Mouse (Mus musculus) embryonic stem cell, embryonic (primary cell): ENCODE data around the gene Ebna1bp2.

Experiments used
- CTCF ChIA-PET, 4 experiments: fragments of 300-600 bp in 2 of 4; fragments of 350-600 bp in 2 of 4; sonication (Branson Sonifier 250); formaldehyde crosslinking; loops; one replicate each; lab custom pipeline; 2022; ENCODE audit warnings: inconsistent platforms in 2 of 4; lab: Charles Lee
- POLR2A ChIA-PET, 4 experiments: fragments of 300-600 bp in 2 of 4; fragments of 350-600 bp in 2 of 4; sonication (Branson Sonifier 250); formaldehyde crosslinking; loops; one replicate each; lab custom pipeline; 2022; ENCODE audit warnings: antibody characterized with exemption in 4 of 4, inconsistent platforms in 1 of 4; lab: Charles Lee

Ebna1bp2 gene

GRCm38 (mm10) chr4:118620279-118620966, at the start of gene Ebna1bp2, which contains the start of gene Cfap57:
Gene Ebna1bp2 (plus strand): TSS chr4:118620799.
Gene Cfap57 (minus strand): TSS chr4:118620777.
- POLR2A ChIA-PET, result interaction anchor here (0.5 to 2.8 kb wide), 14 partner anchors 8 to 1438 kb away, joined by 3 to 9 read pairs (median 3); partner anchors contain the start of genes AU022252 (in 1 of the 4), Elovl1 (in 1 of the 4), P3h1 (in 1 of the 4) and Slc2a1 (in 1 of the 4)
- CTCF ChIA-PET, result interaction anchor here (1.1 to 3.5 kb wide), 7 partner anchors 7 to 372 kb away, joined by 3 to 16 read pairs (median 3); no protein-coding TSS in a partner anchor

GRCm38 (mm10) chr4:118571441-118571840, 49.2 kb upstream of the Ebna1bp2 start:
- ChIA-PET POLR2A (no interaction called here), CTCF (interaction anchor here in 2 of 4 experiments (0.6 to 3.3 kb wide), 2 partner anchors 8 to 819 kb away, joined by 3 to 14 read pairs; no protein-coding TSS in a partner anchor)

- ChIA-PET CTCF (interaction anchor here in 1 of 4 experiments (0.5 kb wide), 1 partner anchor 239 kb away, joined by 6 read pairs; no protein-coding TSS in a partner anchor), POLR2A (interaction anchor here in 1 of 4 experiments (0.8 kb wide), 1 partner anchor 396 kb away, joined by 5 read pairs; the partner anchor contains the start of gene Kdm4a)
These were observed 44.5 kb upstream of the Ebna1bp2 start for GRCm38 (mm10) chr4:118576097-118576496.

GRCm38 (mm10) chr4:118579313-118579712, 41.3 kb upstream of the Ebna1bp2 start:
- ChIA-PET POLR2A (interaction anchor here in 2 of 4 experiments (0.5 to 1.9 kb wide), 5 partner anchors 36 to 400 kb away, joined by 3 to 5 read pairs (median 4); partner anchors contain the start of genes Kdm4a (in 1 of the 2) and Tmem125 (in 1 of the 2)), CTCF (interaction anchor here (0.5 to 1.6 kb wide), 41 partner anchors 9 to 625 kb away, joined by 3 to 14 read pairs (median 4); partner anchors contain the start of gene Zfp691 (in 1 of the 4))

GRCm38 (mm10) chr4:118581508-118581907, 39.1 kb upstream of the Ebna1bp2 start:
- ChIA-PET POLR2A (interaction anchor here in 1 of 4 experiments (0.6 kb wide), 1 partner anchor 699 kb away, joined by 6 read pairs; no protein-coding TSS in a partner anchor), CTCF (interaction anchor here in 3 of 4 experiments (0.5 to 2.4 kb wide), 7 partner anchors 15 to 738 kb away, joined by 3 to 9 read pairs (median 3); no protein-coding TSS in a partner anchor)

GRCm38 (mm10) chr4:118582629-118583028, 38.0 kb upstream of the Ebna1bp2 start:
- POLR2A ChIA-PET, result no interaction called here
- CTCF ChIA-PET, result interaction anchor here (0.5 to 2.4 kb wide), 6 partner anchors 16 to 654 kb away, joined by 3 to 9 read pairs (median 3); no protein-coding TSS in a partner anchor

- ChIA-PET POLR2A (interaction anchor here (0.5 to 0.8 kb wide), 5 partner anchors 38 to 1682 kb away, joined by 3 read pairs; no protein-coding TSS in a partner anchor), CTCF (interaction anchor here (0.6 to 2.0 kb wide), 14 partner anchors 10 to 532 kb away, joined by 3 to 9 read pairs (median 4); no protein-coding TSS in a partner anchor)
These were observed 31.4 kb upstream of the Ebna1bp2 start for GRCm38 (mm10) chr4:118589053-118589732.

GRCm38 (mm10) chr4:118589733-118590130, 30.9 kb upstream of the Ebna1bp2 start:
- POLR2A ChIA-PET, result interaction anchor here (0.5 to 0.8 kb wide), 6 partner anchors 39 to 1683 kb away, joined by 3 to 4 read pairs (median 3); no protein-coding TSS in a partner anchor
- CTCF ChIA-PET, result interaction anchor here (0.6 to 2.0 kb wide), 13 partner anchors 10 to 533 kb away, joined by 3 to 9 read pairs (median 4); no protein-coding TSS in a partner anchor

- POLR2A ChIA-PET, result no interaction called here
- CTCF ChIA-PET, result interaction anchor here in 3 of 4 experiments (0.6 to 1.7 kb wide), 5 partner anchors 8 to 14 kb away, joined by 3 to 5 read pairs (median 3); no protein-coding TSS in a partner anchor
These were observed 16.5 kb upstream of the Ebna1bp2 start for GRCm38 (mm10) chr4:118604065-118604464.

GRCm38 (mm10) chr4:118609836-118610235, 10.8 kb upstream of the Ebna1bp2 start:
- POLR2A ChIA-PET, result interaction anchor here in 1 of 4 experiments (1.1 kb wide), 1 partner anchor 38 kb away, joined by 3 read pairs; no protein-coding TSS in a partner anchor
- CTCF ChIA-PET, result no interaction called here

GRCm38 (mm10) chr4:118612619-118613018, 8.0 kb upstream of the Ebna1bp2 start:
- CTCF ChIA-PET, result interaction anchor here (0.5 to 2.2 kb wide), 74 partner anchors 8 to 739 kb away, joined by 3 to 25 read pairs (median 4); partner anchors contain the start of genes Cfap57 (in 4 of the 4), Ebna1bp2 (in 4 of the 4), Elovl1 (in 1 of the 4) and Kdm4a (in 1 of the 4)

GRCm38 (mm10) chr4:118615412-118615811, 5.2 kb upstream of the Ebna1bp2 start:
- ChIA-PET POLR2A (no interaction called here), CTCF (interaction anchor here in 2 of 4 experiments (0.6 to 0.7 kb wide), 3 partner anchors 347 to 662 kb away, joined by 3 to 10 read pairs (median 5); no protein-coding TSS in a partner anchor)

More at GRCm38 (mm10) chr4:118612619-118613018, 8.0 kb upstream of the Ebna1bp2 start:
- POLR2A ChIA-PET, result interaction anchor here in 3 of 4 experiments (0.8 to 1.4 kb wide), 7 partner anchors 8 to 589 kb away, joined by 3 to 5 read pairs (median 3); partner anchors contain the start of gene Slc2a1 (in 1 of the 3)

- POLR2A ChIA-PET, result interaction anchor here (0.7 to 2.8 kb wide), 11 partner anchors 8 to 611 kb away, joined by 3 to 9 read pairs (median 3); partner anchors contain the start of genes AU022252 (in 1 of the 4), Elovl1 (in 1 of the 4), P3h1 (in 1 of the 4) and Slc2a1 (in 1 of the 4)
- CTCF ChIA-PET, result interaction anchor here (1.1 to 3.5 kb wide), 7 partner anchors 8 to 371 kb away, joined by 3 to 16 read pairs (median 3); no protein-coding TSS in a partner anchor
These were observed 345 bp downstream of the Ebna1bp2 start for GRCm38 (mm10) chr4:118620967-118621320.

GRCm38 (mm10) chr4:118621781-118622180, 1.2 kb downstream of the Ebna1bp2 start:
- CTCF ChIA-PET, result interaction anchor here (0.6 to 3.5 kb wide), 5 partner anchors 9 to 338 kb away, joined by 3 to 16 read pairs (median 4); no protein-coding TSS in a partner anchor
- POLR2A ChIA-PET, result interaction anchor here (0.6 to 2.8 kb wide), 11 partner anchors 11 to 917 kb away, joined by 3 to 9 read pairs (median 3); no protein-coding TSS in a partner anchor

GRCm38 (mm10) chr4:118630261-118630660, 9.7 kb downstream of the Ebna1bp2 start:
- ChIA-PET POLR2A (interaction anchor here in 1 of 4 experiments (1.8 kb wide), 1 partner anchor 11 kb away, joined by 10 read pairs; no protein-coding TSS in a partner anchor), CTCF (interaction anchor here in 1 of 4 experiments (1.1 kb wide), 1 partner anchor 51 kb away, joined by 3 read pairs; no protein-coding TSS in a partner anchor)

- POLR2A ChIA-PET, result interaction anchor here in 1 of 4 experiments (0.6 kb wide), 1 partner anchor 219 kb away, joined by 3 read pairs; no protein-coding TSS in a partner anchor
- CTCF ChIA-PET, result interaction anchor here in 2 of 4 experiments (0.8 to 1.0 kb wide), 2 partner anchors 30 to 346 kb away, joined by 3 to 4 read pairs; no protein-coding TSS in a partner anchor
These were observed 22.0 kb downstream of the Ebna1bp2 start for GRCm38 (mm10) chr4:118642346-118643190.
